Mouse (Mus musculus) frontal cortex, postnatal 36 days (tissue): ENCODE results near the gene Sprr2a3.
"Not testable (repeated sequence)": the region's sequence is repeated elsewhere in the genome, so short reads cannot be mapped to it uniquely, and the experiment has no call there.

Experiments
- DNase-seq, 2 experiments: peaks; one replicate each; pipeline ENCODE4 v3.0.0; 2022; ENCODE audit warnings: low spot score in 2 of 2

The Sprr2a3 gene

GRCm38 (mm10) chr3:92285101-92285500 is at the start of gene Sprr2a3:
TSS of gene Sprr2a3 (plus strand) at chr3:92285417.
- DNase-seq: not testable (repeated sequence)

- DNase-seq: not testable (repeated sequence)
Observed at GRCm38 (mm10) chr3:92236463-92237189, 48.6 kb upstream of the Sprr2a3 start.

GRCm38 (mm10) chr3:92238736-92239135 is 46.5 kb upstream of the Sprr2a3 start:
- DNase-seq: not testable (repeated sequence)

GRCm38 (mm10) chr3:92239197-92239596 is 46.0 kb upstream of the Sprr2a3 start:
- DNase-seq: not testable (repeated sequence)

GRCm38 (mm10) chr3:92244833-92245232 is 40.4 kb upstream of the Sprr2a3 start:
- DNase-seq: not testable (repeated sequence)

GRCm38 (mm10) chr3:92246245-92246644 is 39.0 kb upstream of the Sprr2a3 start:
- not testable (repeated sequence) for DNase-seq

GRCm38 (mm10) chr3:92248494-92248893 is 36.7 kb upstream of the Sprr2a3 start:
- not testable (repeated sequence) for DNase-seq

GRCm38 (mm10) chr3:92250450-92250849 is 34.8 kb upstream of the Sprr2a3 start:
- DNase-seq: not testable (repeated sequence)

- DNase-seq: not testable (repeated sequence)
Observed at GRCm38 (mm10) chr3:92253860-92254259, 31.4 kb upstream of the Sprr2a3 start.

GRCm38 (mm10) chr3:92258526-92258925 is 26.7 kb upstream of the Sprr2a3 start:
- DNase-seq: not testable (repeated sequence)

- DNase-seq: not testable (repeated sequence)
Observed at GRCm38 (mm10) chr3:92263462-92263861, 21.8 kb upstream of the Sprr2a3 start.

- DNase-seq: not testable (repeated sequence)
Observed at GRCm38 (mm10) chr3:92271414-92271985, 13.7 kb upstream of the Sprr2a3 start.

- not testable (repeated sequence) for DNase-seq
Observed at GRCm38 (mm10) chr3:92273504-92273903, 11.7 kb upstream of the Sprr2a3 start.

- DNase-seq: not testable (repeated sequence)
Observed at GRCm38 (mm10) chr3:92274018-92274417, 11.2 kb upstream of the Sprr2a3 start.

- not testable (repeated sequence) for DNase-seq
Observed at GRCm38 (mm10) chr3:92279663-92280062, 5.6 kb upstream of the Sprr2a3 start.

- DNase-seq: not testable (repeated sequence)
Observed at GRCm38 (mm10) chr3:92280963-92281606, 4.1 kb upstream of the Sprr2a3 start.

- DNase-seq: not testable (repeated sequence)
Observed at GRCm38 (mm10) chr3:92288489-92288888, 3.3 kb downstream of the Sprr2a3 start.

- DNase-seq: no peak
Observed at GRCm38 (mm10) chr3:92307406-92307805, 22.2 kb downstream of the Sprr2a3 start.

GRCm38 (mm10) chr3:92316320-92316719 is 31.1 kb downstream of the Sprr2a3 start, which contains the start of gene Sprr2b:
TSS of gene Sprr2b (plus strand) at chr3:92316620.
- no peak for DNase-seq

GRCm38 (mm10) chr3:92317384-92317783 is 32.2 kb downstream of the Sprr2a3 start:
- DNase-seq: no peak

GRCm38 (mm10) chr3:92336278-92336677 is 51.1 kb downstream of the Sprr2a3 start:
- no peak for DNase-seq

GRCm38 (mm10) chr3:92338840-92339239 is 53.6 kb downstream of the Sprr2a3 start, which contains the start of gene Sprr2d:
TSS of gene Sprr2d (plus strand) at chr3:92339140.
- no peak for DNase-seq
